Mouse (Mus musculus): ENCODE measurements at regions not wholly inside any gene's neighbourhood (a gene's known extent, or its start where the extent isn't known, plus 50 kb on each side); places are given as distances from the start of the nearest gene placed in this dataset.

- TF ChIP-seq CTCF (IDR thresholded peaks at IDR 0.05; ENCODE audit: low read depth, low read length) (no peak), EP300 (IDR thresholded peaks at IDR 0.05; ENCODE audit: insufficient read depth, low read depth, low read length) (no peak)
Measured at GRCm38 (mm10) chr8:107828541-107828940, 113.9 kb upstream of the Zfhx3 start.
